Mouse (Mus musculus) layer of hippocampus, postnatal 14 days (tissue): ENCODE data around the gene Zfp53. TPM values are rescaled to one million over a fixed set of nuclear protein-coding genes. Genes with fewer than 3 reads are reported as not detected.
A peak's percentile ranks its signal among the peaks of the same experiment; 100 is the strongest.

ENCODE experiments used
- DNase-seq, 2 experiments: peaks; one replicate each; pipeline ENCODE4 v3.0.0; 2021 to 2022; ENCODE audit warnings: low spot score in 2 of 2, mixed read lengths in 1 of 2
- total RNA-seq, 2 experiments: library from RNA; stranded (reverse); gene quantifications; 2 replicates each; pipeline ENCODE4 v1.2.3; 2021

Zfp53 gene
- total RNA-seq, 2 experiments from 2014 or later = 4.0 TPM

- DNase-seq = no peak
Observed at GRCm38 (mm10) chr17:21517130-21517671, 28.4 kb downstream of the Zfp53 start.

DNA sequence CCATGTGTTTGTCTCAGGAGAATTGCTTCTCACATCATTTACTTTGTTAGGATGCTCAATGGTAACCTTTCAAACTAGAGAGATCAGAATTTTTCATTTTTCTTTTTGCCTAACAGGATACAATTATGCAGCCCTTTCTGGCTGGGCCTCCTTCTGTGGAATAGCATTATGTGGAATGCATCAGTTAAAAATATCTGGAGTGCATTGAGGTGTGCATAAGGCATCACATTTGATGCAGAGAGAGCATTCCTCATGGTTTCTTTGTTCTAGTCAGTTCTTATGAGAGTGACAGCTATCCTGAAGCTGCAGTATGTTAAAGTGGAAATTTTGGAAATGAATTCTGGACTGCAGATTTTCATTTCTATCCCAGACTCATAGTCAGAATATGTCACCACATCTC lies 37.5 kb downstream of the Zfp53 start:
- no peak for DNase-seq

- no peak for DNase-seq
Observed at GRCm38 (mm10) chr17:21530645-21531330, 42.0 kb downstream of the Zfp53 start.

- DNase-seq = no peak
Observed at GRCm38 (mm10) chr17:21531621-21532020, 42.8 kb downstream of the Zfp53 start.

- peak; percentile 84 for DNase-seq
Observed at GRCm38 (mm10) chr17:21532101-21532951, 43.5 kb downstream of the Zfp53 start.

DNA sequence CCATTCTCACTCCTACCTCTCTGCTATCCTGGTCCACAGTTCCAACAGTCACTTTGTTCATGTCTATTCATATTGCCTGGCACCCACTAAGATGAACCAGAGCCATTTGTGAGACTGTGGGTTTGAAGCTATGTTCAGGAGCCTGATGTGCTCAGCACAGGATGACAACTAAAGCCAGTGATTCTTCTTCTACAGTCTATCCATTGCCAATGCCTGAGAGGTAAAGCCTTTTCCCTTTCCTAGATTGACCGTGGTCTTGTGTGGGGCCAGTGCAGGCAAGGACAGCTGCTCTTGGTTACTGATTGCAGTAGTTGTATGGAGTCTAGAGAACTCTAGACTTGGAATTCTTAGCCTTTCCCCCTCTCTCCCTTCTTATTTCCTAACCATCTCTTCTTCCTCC lies 45.2 kb downstream of the Zfp53 start:
- DNase-seq = no peak

DNA sequence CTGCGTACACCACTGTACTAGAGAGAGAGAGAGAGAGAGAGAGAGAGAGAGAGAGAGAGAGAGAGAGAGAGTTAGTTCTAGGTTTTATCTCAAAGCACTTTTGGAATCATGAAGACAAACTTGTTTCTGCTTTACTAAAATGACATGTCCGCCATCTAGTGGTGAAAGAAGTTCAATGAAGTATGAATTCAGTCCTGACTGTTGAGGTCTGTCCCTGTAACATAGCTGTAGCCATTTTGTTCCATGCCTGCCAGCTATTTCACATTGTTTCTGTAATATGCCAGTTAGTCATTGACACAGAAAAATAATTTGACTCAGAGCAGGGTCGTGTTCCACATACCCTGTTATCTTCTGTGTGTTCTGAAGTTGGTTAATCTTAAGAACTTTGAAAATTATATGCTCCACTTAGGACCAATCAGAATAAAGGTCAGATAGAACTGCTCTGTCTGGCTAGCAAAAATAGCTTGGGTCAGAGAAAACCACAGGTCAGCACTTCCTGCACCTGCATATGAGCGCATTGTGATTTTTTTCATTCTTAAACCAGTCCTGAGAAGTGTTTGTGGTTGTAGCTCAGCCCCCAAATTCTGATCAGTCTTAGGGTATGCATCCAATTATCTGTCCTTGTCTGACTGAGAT lies 45.8 kb downstream of the Zfp53 start:
- peak in 1 of 2 experiments; percentile 89 for DNase-seq

DNA sequence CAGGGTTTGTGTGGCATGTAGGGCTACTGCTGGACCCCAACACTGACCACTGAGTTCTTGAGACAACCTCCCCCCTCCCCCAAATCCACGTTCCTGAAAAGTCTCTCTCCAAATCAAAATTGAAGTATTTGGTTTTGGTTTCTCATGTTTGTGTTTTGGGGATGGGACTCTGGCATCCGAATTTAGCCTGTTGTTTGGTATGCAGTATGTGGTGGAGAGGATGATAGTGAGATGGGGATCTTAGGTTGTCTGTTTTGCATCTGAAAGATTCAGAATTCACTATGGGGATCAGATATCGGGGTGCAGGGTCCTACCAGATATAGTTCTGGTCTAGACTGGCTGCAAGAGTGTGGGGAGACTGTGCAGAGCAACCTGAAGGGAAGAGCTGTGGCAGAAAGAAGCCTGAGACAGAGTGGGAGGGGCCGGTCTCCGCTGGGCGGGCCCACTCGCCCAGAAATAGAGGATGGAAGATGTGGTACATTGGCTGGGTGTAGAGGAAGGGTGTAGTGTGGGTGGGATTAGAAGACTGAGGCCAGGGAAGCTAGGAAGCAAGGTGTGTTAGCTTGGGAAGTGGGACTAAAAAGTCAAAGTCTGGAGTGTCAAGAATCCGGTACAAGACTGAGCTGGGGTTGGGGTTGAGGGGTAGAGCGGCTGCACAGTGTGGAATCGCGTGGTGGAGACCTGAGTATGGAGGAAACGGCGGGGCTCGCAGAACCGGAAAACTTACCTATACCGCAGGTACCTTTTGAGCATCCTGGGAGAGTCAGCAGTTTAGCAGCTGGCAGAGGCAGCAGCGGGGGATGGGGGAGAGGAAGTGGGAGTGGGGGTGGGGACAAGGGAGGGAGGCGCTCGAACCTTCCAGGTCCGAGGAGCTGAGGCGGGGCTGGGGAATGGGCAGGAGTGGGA lies 46.6 kb downstream of the Zfp53 start, which contains the start of gene Zfp52:
Zfp52 (plus strand) TSS at position 444 of the 906 bp plus-strand sequence.
- DNase-seq = peak; percentile 27 to 52

DNA sequence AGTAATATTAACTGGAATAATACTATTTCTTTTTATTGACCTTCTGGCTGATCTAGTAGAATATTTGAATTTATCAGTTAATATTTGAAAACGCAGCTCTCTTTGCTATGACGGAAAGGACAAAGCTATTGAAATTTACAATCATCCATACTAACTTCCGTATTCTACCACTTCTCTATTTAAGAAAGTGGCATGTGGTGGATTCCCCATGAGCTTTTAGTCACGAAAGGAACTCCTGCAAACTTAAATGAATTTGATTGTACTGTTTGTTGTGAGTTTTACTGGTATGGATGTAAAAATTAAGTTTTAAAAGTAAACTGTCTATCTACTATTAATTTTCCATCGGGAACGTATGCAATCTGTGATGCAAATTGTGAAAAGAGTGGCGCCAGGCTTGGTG lies 47.3 kb downstream of the Zfp53 start:
- no peak for DNase-seq

DNA sequence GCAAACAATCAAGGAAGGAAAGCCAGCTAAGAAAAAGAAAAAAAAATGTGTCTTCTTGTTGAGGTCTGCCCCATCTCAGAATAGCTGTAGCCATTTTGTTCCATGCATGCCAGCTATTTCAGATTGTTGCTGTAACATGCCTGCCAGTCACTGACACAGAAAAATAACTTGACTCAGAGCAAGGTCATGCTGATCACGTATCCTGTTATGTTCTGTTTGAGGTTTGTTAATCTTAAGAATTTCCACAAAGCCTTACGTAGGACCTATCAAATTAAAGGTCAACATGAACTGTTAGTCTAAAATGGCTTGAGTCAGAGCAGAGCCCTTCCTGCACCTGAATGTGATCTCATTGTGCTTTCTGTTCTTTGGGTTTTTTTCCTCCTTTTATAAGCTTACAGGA lies 47.9 kb downstream of the Zfp53 start:
- no peak for DNase-seq

GRCm38 (mm10) chr17:21557831-21558230 lies 69.0 kb downstream of the Zfp53 start:
- no peak for DNase-seq

Other genes starting within 250 kb of the Zfp53 start
- not detected for gene Vmn1r235, start 232.6 kb upstream of the Zfp53 start, total RNA-seq
- gene Vmn1r236, start 206.1 kb upstream of the Zfp53 start, total RNA-seq = not detected
- not detected for gene Vmn1r237, start 177.1 kb upstream of the Zfp53 start, total RNA-seq
- 1 to 10 TPM; 1.5 to 1.7 TPM for gene Zfp677, start 105.2 kb upstream of the Zfp53 start, total RNA-seq
- gene Zfp54, start 65.8 kb upstream of the Zfp53 start, total RNA-seq = 1 to 10 TPM in 1 of 2 experiments, under 1 TPM in 1; 0.81 to 1.2 TPM
- 1 to 10 TPM; 3.8 to 3.9 TPM for gene Zfp51, start 38.6 kb upstream of the Zfp53 start, total RNA-seq
- 1 to 10 TPM; 6.9 to 7.2 TPM for gene Zfp52, start 46.5 kb downstream of the Zfp53 start, total RNA-seq
- 10 to 100 TPM; 12.9 to 13.4 TPM for gene Zfp948, start 78.0 kb downstream of the Zfp53 start, total RNA-seq
- 1 to 10 TPM; 7.4 to 9.8 TPM for gene Zfp983, start 161.6 kb downstream of the Zfp53 start, total RNA-seq
- 1 to 10 TPM; 6.7 to 7.1 TPM for gene Gm10226, start 202.9 kb downstream of the Zfp53 start, total RNA-seq
- 1 to 10 TPM; 8.8 to 8.9 TPM for gene Zfp760, start 218.7 kb downstream of the Zfp53 start, total RNA-seq
- 1 to 10 TPM; 4.4 to 5.4 TPM for gene Zfp229, start 241.8 kb downstream of the Zfp53 start, total RNA-seq